Mouse (Mus musculus) liver, embryonic 13.5 days (tissue): ENCODE measurements at regions not wholly inside any gene's neighbourhood (a gene's known extent, or its start where the extent isn't known, plus 50 kb on each side); places are given as distances from the start of the nearest gene placed in this dataset.

Experiments used
- ATAC-seq: fragments of 200-750 bp; cut with Nextera tagmentation; 2 replicates; pipeline ENCODE4 v1.8.0; 2017; ENCODE audit warnings: low read depth, mild to moderate bottlenecking, moderate number of reproducible peaks, moderate library complexity
- DNase-seq: peaks from one replicate; pipeline ENCODE4 v3.0.0; 2022
- H3K27ac ChIP-seq: fragments of 300-500 bp; sonication (generic); 2 replicates; pipeline ENCODE4 v1.5.1; 2015; ENCODE audit warnings: moderate library complexity, mild to moderate bottlenecking, inconsistent platforms
- H3K27me3 ChIP-seq: fragments of 300-500 bp; sonication (generic); 2 replicates; pipeline ENCODE4 v1.6.1; 2015; ENCODE audit warnings: mild to moderate bottlenecking, inconsistent platforms
- H3K36me3 ChIP-seq: fragments of 300-500 bp; sonication (generic); 2 replicates; pipeline ENCODE4 v1.6.1; 2015; ENCODE audit warnings: mild to moderate bottlenecking, inconsistent platforms
- H3K4me1 ChIP-seq: fragments of 300-500 bp; sonication (generic); replicated peaks from 2 replicates; pipeline ENCODE4 v1.6.1; 2015; ENCODE audit warnings: inconsistent platforms
- H3K4me2 ChIP-seq: fragments of 300-500 bp; sonication (generic); 2 replicates; pipeline ENCODE4 v1.6.1; 2015; ENCODE audit warnings: inconsistent platforms, mild to moderate bottlenecking, moderate library complexity
- H3K4me3 ChIP-seq: fragments of 300-500 bp; sonication (generic); replicated peaks from 2 replicates; pipeline ENCODE4 v1.5.1; 2015; ENCODE audit warnings: mild to moderate bottlenecking, inconsistent platforms
- H3K9ac ChIP-seq: fragments of 300-500 bp; sonication (generic); 2 replicates; pipeline ENCODE4 v1.6.1; 2015; ENCODE audit warnings: mild to moderate bottlenecking, inconsistent platforms
- H3K9me3 ChIP-seq: fragments of 300-500 bp; sonication (generic); replicated peaks from 2 replicates; pipeline ENCODE4 v1.6.1; 2016; ENCODE audit warnings: inconsistent platforms
- WGBS: fragments of 180-500 bp; shearing (Covaris S2); methylation state at CpG from one replicate; pipeline ENCODE4 v1.1.7; 2015; ENCODE audit not compliant: insufficient replicate concordance; 5-methylcytosine and 5-hydroxymethylcytosine counted together

- ATAC-seq (no peak), DNase-seq (no peak)
- no peaks in the 10 kb centered on the region for H3K36me3 ChIP-seq
- H3K9me3 ChIP-seq = no peaks in the 10 kb centered on the region
- 66% methylated on average over 1 of the region's 1 CpGs for WGBS
- no peak overlapping the region for H3K4me2 ChIP-seq
- H3K4me1 ChIP-seq = no peaks in the 10 kb centered on the region
- H3K27ac ChIP-seq = no peak overlapping the region
- peaks cover 8% of the 10 kb centered on the region; the same call in 1 of the 2 replicates for H3K27me3 ChIP-seq
- no peak overlapping the region for H3K9ac ChIP-seq
- H3K4me3 ChIP-seq = no peak overlapping the region
These were observed 94.0 kb downstream of the Tmsb4x start for GRCm38 (mm10) chrX:167115096-167115495.

- Histone ChIP-seq H3K4me3 (no peak overlapping the region), H3K4me1 (no peaks in the 10 kb centered on the region), H3K4me2 (no peak overlapping the region), H3K27ac (no peak overlapping the region), H3K36me3 (no peaks in the 10 kb centered on the region), H3K27me3 (peaks cover 3% of the 10 kb centered on the region; the same call in 1 of the 2 replicates), H3K9ac (no peak overlapping the region), H3K9me3 (no peaks in the 10 kb centered on the region)
- WGBS = 53% methylated on average over 7 of the region's 7 CpGs
- no peak for ATAC-seq
- no peak for DNase-seq
These were observed 97.8 kb downstream of the Tmsb4x start for GRCm38 (mm10) chrX:167111059-167111871.

- 0 out of 2 replicates have a peak, but pooled peaks cover 3% of the 10 kb centered on the region for H3K27me3 ChIP-seq
- H3K9me3 ChIP-seq = no peaks in the 10 kb centered on the region
- no peak overlapping the region for H3K27ac ChIP-seq
- no peak overlapping the region for H3K9ac ChIP-seq
- WGBS = 28% methylated on average over 6 of the region's 6 CpGs
- ATAC-seq (no peak), DNase-seq (no peak)
- H3K36me3 ChIP-seq = no peaks in the 10 kb centered on the region
- H3K4me2 ChIP-seq = no peak overlapping the region
- no peaks in the 10 kb centered on the region for H3K4me1 ChIP-seq
- no peak overlapping the region for H3K4me3 ChIP-seq
These were observed 100.8 kb downstream of the Tmsb4x start for GRCm38 (mm10) chrX:167108356-167108755.

- Histone ChIP-seq H3K4me1 (no peaks in the 10 kb centered on the region), H3K9me3 (no peaks in the 10 kb centered on the region), H3K4me3 (no peak overlapping the region), H3K36me3 (no peaks in the 10 kb centered on the region), H3K27me3 (0 out of 2 replicates have a peak, but pooled peaks cover 3% of the 10 kb centered on the region), H3K4me2 (no peak overlapping the region), H3K27ac (no peak overlapping the region), H3K9ac (no peak overlapping the region)
- 39% methylated on average over 4 of the region's 4 CpGs for WGBS
- no peak for DNase-seq
- no peak for ATAC-seq
These were observed 101.6 kb downstream of the Tmsb4x start for GRCm38 (mm10) chrX:167107469-167107868.

- no peak overlapping the region for H3K4me2 ChIP-seq
- no peak overlapping the region for H3K4me3 ChIP-seq
- H3K9me3 ChIP-seq = no peaks in the 10 kb centered on the region
- DNase-seq (no peak), ATAC-seq (no peak)
- H3K9ac ChIP-seq = no peak overlapping the region
- H3K27ac ChIP-seq = no peak overlapping the region
- WGBS = 41% methylated on average over 11 of the region's 11 CpGs
- H3K4me1 ChIP-seq = no peaks in the 10 kb centered on the region
- no peaks in the 10 kb centered on the region for H3K36me3 ChIP-seq
- 0 out of 2 replicates have a peak, but pooled peaks cover 3% of the 10 kb centered on the region for H3K27me3 ChIP-seq
These were observed 103.1 kb downstream of the Tmsb4x start for GRCm38 (mm10) chrX:167105931-167106417.

- ATAC-seq (no peak), DNase-seq (no peak)
- Histone ChIP-seq H3K4me1 (no peaks in the 10 kb centered on the region), H3K9ac (no peak overlapping the region), H3K9me3 (no peaks in the 10 kb centered on the region), H3K27ac (no peak overlapping the region), H3K36me3 (no peaks in the 10 kb centered on the region), H3K4me2 (no peak overlapping the region), H3K27me3 (0 out of 2 replicates have a peak, but pooled peaks cover 3% of the 10 kb centered on the region), H3K4me3 (no peak overlapping the region)
- WGBS = 59% methylated on average over 4 of the region's 4 CpGs
These were observed 103.8 kb downstream of the Tmsb4x start for GRCm38 (mm10) chrX:167105354-167105753.

GRCm38 (mm10) chrX:167104247-167104621, 104.9 kb downstream of the Tmsb4x start:
- Histone ChIP-seq H3K4me2 (no peak overlapping the region), H3K9ac (no peak overlapping the region), H3K4me3 (no peak overlapping the region), H3K27me3 (0 out of 2 replicates have a peak, but pooled peaks cover 3% of the 10 kb centered on the region), H3K36me3 (no peaks in the 10 kb centered on the region), H3K9me3 (no peaks in the 10 kb centered on the region), H3K4me1 (no peaks in the 10 kb centered on the region), H3K27ac (no peak overlapping the region)
- no peak for ATAC-seq
- WGBS = 39% methylated on average over 4 of the region's 4 CpGs
- DNase-seq = no peak

- 34% methylated on average over 12 of the region's 12 CpGs for WGBS
These were observed 105.4 kb downstream of the Tmsb4x start for GRCm38 (mm10) chrX:167103501-167104246.

GRCm38 (mm10) chrX:167101929-167102328, 107.2 kb downstream of the Tmsb4x start:
- H3K4me1 ChIP-seq = no peaks in the 10 kb centered on the region
- no peak overlapping the region for H3K9ac ChIP-seq
- H3K36me3 ChIP-seq = no peaks in the 10 kb centered on the region
- H3K4me3 ChIP-seq = no peak overlapping the region
- H3K4me2 ChIP-seq = no peak overlapping the region
- 38% methylated on average over 2 of the region's 2 CpGs for WGBS
- no peak overlapping the region for H3K27ac ChIP-seq
- no peaks in the 10 kb centered on the region for H3K9me3 ChIP-seq
- no peaks in the 10 kb centered on the region for H3K27me3 ChIP-seq
- DNase-seq (no peak), ATAC-seq (no peak)

More at GRCm38 (mm10) chrX:167103501-167104246, 105.4 kb downstream of the Tmsb4x start:
- Histone ChIP-seq H3K4me2 (no peak overlapping the region), H3K36me3 (no peaks in the 10 kb centered on the region), H3K27me3 (no peaks in the 10 kb centered on the region), H3K9me3 (no peaks in the 10 kb centered on the region), H3K4me3 (no peak overlapping the region), H3K27ac (no peak overlapping the region), H3K9ac (no peak overlapping the region), H3K4me1 (no peaks in the 10 kb centered on the region)
- no peak for DNase-seq
- no peak for ATAC-seq

GRCm38 (mm10) chrX:167099411-167099810, 109.7 kb downstream of the Tmsb4x start:
- DNase-seq = no peak
- Histone ChIP-seq H3K9me3 (no peaks in the 10 kb centered on the region), H3K27me3 (no peaks in the 10 kb centered on the region), H3K27ac (no peak overlapping the region), H3K4me3 (no peak overlapping the region), H3K4me2 (no peak overlapping the region), H3K36me3 (no peaks in the 10 kb centered on the region), H3K4me1 (no peaks in the 10 kb centered on the region), H3K9ac (no peak overlapping the region)
- 43% methylated on average over 6 of the region's 6 CpGs for WGBS
- no peak for ATAC-seq

- DNase-seq = no peak
- Histone ChIP-seq H3K9me3 (no peaks in the 10 kb centered on the region), H3K4me2 (no peak overlapping the region), H3K4me1 (no peaks in the 10 kb centered on the region), H3K36me3 (no peaks in the 10 kb centered on the region), H3K9ac (no peak overlapping the region), H3K27ac (no peak overlapping the region), H3K27me3 (no peaks in the 10 kb centered on the region), H3K4me3 (no peak overlapping the region)
- 56% methylated on average over 3 of the region's 3 CpGs for WGBS
- ATAC-seq = no peak
These were observed 110.2 kb downstream of the Tmsb4x start for GRCm38 (mm10) chrX:167098914-167099313.
